Mouse (Mus musculus): ENCODE measurements at regions not wholly inside any gene's neighbourhood (a gene's known extent, or its start where the extent isn't known, plus 50 kb on each side); places are given as distances from the start of the nearest gene placed in this dataset.
A peak's percentile ranks its signal among the peaks of the same experiment; 100 is the strongest.

GRCm38 (mm10) chr17:27333593-27333992, 129.3 kb upstream of the Lemd2 start:
- H3K4me3 ChIP-seq, result no peak overlapping the region
- peak; percentile 82 to 86 for DNase-seq (ENCODE audit: low spot score in 2 of 2)
- no peak for TF ChIP-seq CTCF (conservative IDR thresholded peaks at IDR 0.05)
- H3K27ac ChIP-seq, result no peak overlapping the region

- H3K4me3 ChIP-seq, result no peak overlapping the region
- TF ChIP-seq CTCF (conservative IDR thresholded peaks at IDR 0.05), result no peak
- no peak overlapping the region for H3K27ac ChIP-seq
- DNase-seq (ENCODE audit: low spot score in 2 of 2), result no peak
Observed at GRCm38 (mm10) chr17:27333141-27333540, 128.9 kb upstream of the Lemd2 start.

- no peak overlapping the region for H3K27ac ChIP-seq
- no peak for DNase-seq (ENCODE audit: low spot score in 2 of 2)
- no peak for TF ChIP-seq CTCF (conservative IDR thresholded peaks at IDR 0.05)
- H3K4me3 ChIP-seq, result no peak overlapping the region
Observed at GRCm38 (mm10) chr17:27332076-27332475, 127.8 kb upstream of the Lemd2 start.

- DNase-seq (ENCODE audit: low spot score in 2 of 2), result no peak
- no peak overlapping the region for H3K27ac ChIP-seq
- H3K4me3 ChIP-seq, result no peak overlapping the region
- no peak for TF ChIP-seq CTCF (conservative IDR thresholded peaks at IDR 0.05)
Observed at GRCm38 (mm10) chr17:27331630-27332029, 127.4 kb upstream of the Lemd2 start.

- no peak overlapping the region for H3K4me3 ChIP-seq
- no peak for TF ChIP-seq CTCF (conservative IDR thresholded peaks at IDR 0.05)
- DNase-seq (ENCODE audit: low spot score in 2 of 2), result no peak
- no peak overlapping the region for H3K27ac ChIP-seq
Observed at GRCm38 (mm10) chr17:27329791-27330190, 125.5 kb upstream of the Lemd2 start.

GRCm38 (mm10) chr17:27329183-27329582, 124.9 kb upstream of the Lemd2 start:
- Histone ChIP-seq H3K4me3 (no peak overlapping the region), H3K27ac (no peak overlapping the region)
- TF ChIP-seq CTCF (conservative IDR thresholded peaks at IDR 0.05), result no peak
- DNase-seq (ENCODE audit: low spot score in 2 of 2), result no peak

GRCm38 (mm10) chr17:27325002-27325460, 120.8 kb upstream of the Lemd2 start:
- TF ChIP-seq CTCF (conservative IDR thresholded peaks at IDR 0.05), result no peak
- DNase-seq (ENCODE audit: low spot score in 2 of 2), result peak in 1 of 2 experiments; percentile 46
- Histone ChIP-seq H3K4me3 (peak overlapping the region; percentile 12; the same call in 1 of the 2 replicates), H3K27ac (no peak overlapping the region)

GRCm38 (mm10) chr17:27323513-27323912, 119.2 kb upstream of the Lemd2 start:
- TF ChIP-seq CTCF (conservative IDR thresholded peaks at IDR 0.05), result no peak
- no peak overlapping the region for H3K27ac ChIP-seq
- DNase-seq (ENCODE audit: low spot score in 2 of 2), result no peak
- H3K4me3 ChIP-seq, result no peak overlapping the region

GRCm38 (mm10) chr17:27322891-27323509, 118.7 kb upstream of the Lemd2 start:
- TF ChIP-seq CTCF (conservative IDR thresholded peaks at IDR 0.05), result no peak
- H3K27ac ChIP-seq, result no peak overlapping the region
- no peak for DNase-seq (ENCODE audit: low spot score in 2 of 2)

GRCm38 (mm10) chr17:27318969-27319695, 114.9 kb upstream of the Lemd2 start:
- no peak overlapping the region for H3K4me3 ChIP-seq
- TF ChIP-seq CTCF (conservative IDR thresholded peaks at IDR 0.05), result no peak
- H3K27ac ChIP-seq, result no peak overlapping the region
- DNase-seq (ENCODE audit: low spot score in 2 of 2), result peak in 1 of 2 experiments; percentile 8

More at GRCm38 (mm10) chr17:27322891-27323509, 118.7 kb upstream of the Lemd2 start:
- no peak overlapping the region for H3K4me3 ChIP-seq

- DNase-seq (ENCODE audit: low spot score in 2 of 2), result peak; percentile 58 to 66
- Histone ChIP-seq H3K27ac (no peak overlapping the region), H3K4me3 (no peak overlapping the region)
- TF ChIP-seq CTCF (conservative IDR thresholded peaks at IDR 0.05), result no peak
Observed at GRCm38 (mm10) chr17:27317576-27318277, 113.5 kb upstream of the Lemd2 start.

GRCm38 (mm10) chr17:27316711-27317575, 112.7 kb upstream of the Lemd2 start:
- Histone ChIP-seq H3K27ac (no peak overlapping the region), H3K4me3 (no peak overlapping the region)
- no peak for TF ChIP-seq CTCF (conservative IDR thresholded peaks at IDR 0.05)
- DNase-seq (ENCODE audit: low spot score in 2 of 2), result no peak
